Mouse (Mus musculus): Measurements from ENCODE around the gene Eng. TPM values are rescaled to one million over a fixed set of nuclear protein-coding genes. Genes with fewer than 3 reads are reported as not detected.

The Eng gene
- polyA plus RNA-seq, 1 experiment: 45.4 TPM

DNA sequence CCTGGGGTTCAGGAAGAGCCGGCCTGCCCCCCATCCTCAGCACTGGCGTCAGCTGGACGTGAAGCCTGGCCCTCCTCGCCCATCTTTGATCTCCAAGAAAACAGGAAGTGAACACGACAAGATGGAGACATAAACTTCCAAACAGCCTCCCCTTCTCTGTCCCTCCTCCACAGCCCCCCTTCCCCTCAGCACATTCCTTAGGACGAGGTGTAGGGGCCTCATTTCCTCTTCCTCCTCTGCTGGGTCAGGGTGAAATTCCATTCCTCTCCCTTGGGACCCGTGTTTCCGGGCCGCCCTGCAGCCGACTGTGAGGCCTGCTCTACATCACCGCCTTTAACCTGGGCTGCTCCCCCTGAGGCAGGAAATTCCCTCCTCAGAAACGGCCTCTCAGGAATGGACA, 9.4 kb downstream of the Eng start:
- H3K4me1 ChIP-seq (ENCODE audit: control insufficient read depth, insufficient read depth, low read length): peaks cover 5% of the 10 kb centered on the region; the same call in 1 of the 2 replicates
- H3K4me3 ChIP-seq (ENCODE audit: insufficient read depth, low read length): no peak overlapping the region
- H3K27ac ChIP-seq (ENCODE audit: insufficient read depth, low read depth, low read length): no peak overlapping the region
- no peak for TF ChIP-seq CTCF (IDR thresholded peaks at IDR 0.05; ENCODE audit: low read depth, low read length)
- TF ChIP-seq POLR2A (IDR thresholded peaks at IDR 0.05; ENCODE audit: borderline replicate concordance, low read depth, low read length): no peak

DNA sequence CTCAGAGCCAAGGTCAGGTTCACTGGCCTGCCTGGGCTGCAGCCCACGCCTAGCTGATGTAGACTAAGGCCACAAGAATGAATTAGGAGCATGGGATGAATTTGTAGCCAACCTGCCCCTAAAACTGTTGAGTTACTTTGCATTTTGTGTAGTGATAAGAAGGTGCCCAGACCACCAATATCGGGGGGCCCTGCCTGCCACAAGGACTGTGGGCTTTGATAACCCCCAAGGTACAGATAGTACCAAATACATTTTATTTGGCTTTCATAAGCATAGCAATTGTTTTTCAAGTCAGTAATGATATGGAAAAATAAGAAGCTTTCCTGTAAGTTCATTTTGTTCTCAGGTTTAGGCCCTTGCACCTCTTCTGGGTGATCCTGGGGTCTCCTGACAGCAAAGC, 12.5 kb downstream of the Eng start:
- no peak for TF ChIP-seq CTCF (IDR thresholded peaks at IDR 0.05; ENCODE audit: low read depth, low read length)
- no peak for TF ChIP-seq POLR2A (IDR thresholded peaks at IDR 0.05; ENCODE audit: borderline replicate concordance, low read depth, low read length)
- Histone ChIP-seq H3K4me1 (ENCODE audit: control insufficient read depth, insufficient read depth, low read length) (peaks cover 5% of the 10 kb centered on the region; the same call in 1 of the 2 replicates), H3K27ac (ENCODE audit: insufficient read depth, low read depth, low read length) (no peak overlapping the region), H3K4me3 (ENCODE audit: insufficient read depth, low read length) (no peak overlapping the region)

DNA sequence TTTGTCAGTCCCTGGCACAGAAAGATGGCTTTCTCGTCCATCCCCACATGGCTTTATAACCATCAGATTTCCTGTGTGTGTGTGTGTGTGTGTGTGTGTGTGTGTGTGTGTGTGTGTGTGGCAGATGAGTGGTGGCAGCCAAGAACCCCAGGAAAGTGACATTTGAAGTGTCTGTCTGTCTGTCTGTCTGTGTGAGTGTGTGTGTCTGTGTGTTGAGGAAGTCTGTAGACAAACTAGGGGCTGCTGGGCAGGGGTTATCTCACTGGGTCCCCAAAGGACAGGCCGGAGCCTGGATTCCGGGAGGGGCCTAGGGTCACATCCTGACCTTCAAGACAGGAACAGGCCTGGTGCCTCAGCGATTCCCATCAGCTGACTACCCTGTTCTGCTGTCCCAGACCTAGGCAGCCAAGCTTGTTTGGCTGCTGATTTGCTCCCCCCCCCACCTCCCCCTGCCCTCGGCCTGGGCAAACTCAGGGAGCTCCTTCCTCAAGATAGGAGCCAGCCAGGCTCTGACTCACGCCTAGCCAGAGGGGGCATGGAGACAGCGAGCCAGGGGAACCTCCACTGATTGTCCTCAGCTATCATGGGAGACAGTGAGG, 15.2 kb downstream of the Eng start:
- TF ChIP-seq POLR2A (IDR thresholded peaks at IDR 0.05; ENCODE audit: borderline replicate concordance, low read depth, low read length) (no peak), CTCF (IDR thresholded peaks at IDR 0.05; ENCODE audit: low read depth, low read length) (no peak)
- H3K4me1 ChIP-seq (ENCODE audit: control insufficient read depth, insufficient read depth, low read length): peaks cover 4% of the 10 kb centered on the region; the same call in 1 of the 2 replicates
- no peak overlapping the region for H3K4me3 ChIP-seq (ENCODE audit: insufficient read depth, low read length)
- no peak overlapping the region for H3K27ac ChIP-seq (ENCODE audit: insufficient read depth, low read depth, low read length)

DNA sequence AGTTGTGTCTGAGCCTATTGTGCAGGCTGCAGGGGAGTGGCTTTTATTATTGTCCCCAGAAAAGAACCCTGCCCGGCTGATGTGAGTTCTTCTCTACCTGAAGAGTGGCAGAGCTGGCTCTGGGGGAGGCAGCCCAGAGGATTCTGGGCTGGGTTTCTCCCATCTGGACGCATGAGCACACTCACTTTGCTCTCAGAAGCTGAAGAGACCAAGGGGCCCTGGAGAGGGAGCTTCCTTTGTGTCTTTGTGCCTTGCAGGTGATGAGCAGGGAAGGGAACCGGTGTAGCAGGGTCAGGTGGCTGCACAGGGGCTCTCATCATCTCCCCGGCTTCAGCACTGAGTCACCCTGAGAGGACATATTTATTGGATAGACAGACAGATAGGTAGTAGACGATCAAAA, 15.9 kb downstream of the Eng start:
- Histone ChIP-seq H3K27ac (ENCODE audit: insufficient read depth, low read depth, low read length) (no peak overlapping the region), H3K4me3 (ENCODE audit: insufficient read depth, low read length) (no peak overlapping the region), H3K4me1 (ENCODE audit: control insufficient read depth, insufficient read depth, low read length) (peaks cover 4% of the 10 kb centered on the region; the same call in 1 of the 2 replicates)
- no peak for TF ChIP-seq POLR2A (IDR thresholded peaks at IDR 0.05; ENCODE audit: borderline replicate concordance, low read depth, low read length)
- TF ChIP-seq CTCF (IDR thresholded peaks at IDR 0.05; ENCODE audit: low read depth, low read length): no peak

DNA sequence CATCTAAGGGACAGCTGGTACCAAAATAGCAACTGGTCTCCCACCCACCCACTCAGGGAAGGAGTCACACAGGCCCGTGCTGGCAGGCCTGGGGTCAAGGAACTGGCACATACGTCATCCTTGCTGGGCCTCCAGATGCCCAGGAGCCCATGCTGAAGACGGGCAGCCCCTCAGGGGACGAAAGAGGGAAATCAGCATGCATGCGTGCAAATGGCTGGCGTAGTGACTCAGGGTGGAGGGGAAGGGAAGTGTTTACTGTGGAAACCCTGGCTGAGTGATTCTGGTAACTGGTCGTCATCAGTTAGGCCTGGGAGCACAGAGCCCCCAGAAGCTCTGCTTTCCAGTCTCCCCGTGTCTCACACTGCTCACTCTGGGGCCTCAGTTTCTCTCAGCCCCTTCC, 18.9 kb downstream of the Eng start:
- Histone ChIP-seq H3K27ac (ENCODE audit: insufficient read depth, low read depth, low read length) (no peak overlapping the region), H3K4me1 (ENCODE audit: control insufficient read depth, insufficient read depth, low read length) (peaks cover 4% of the 10 kb centered on the region; the same call in 1 of the 2 replicates), H3K4me3 (ENCODE audit: insufficient read depth, low read length) (no peak overlapping the region)
- no peak for TF ChIP-seq CTCF (IDR thresholded peaks at IDR 0.05; ENCODE audit: low read depth, low read length)
- no peak for TF ChIP-seq POLR2A (IDR thresholded peaks at IDR 0.05; ENCODE audit: borderline replicate concordance, low read depth, low read length)

DNA sequence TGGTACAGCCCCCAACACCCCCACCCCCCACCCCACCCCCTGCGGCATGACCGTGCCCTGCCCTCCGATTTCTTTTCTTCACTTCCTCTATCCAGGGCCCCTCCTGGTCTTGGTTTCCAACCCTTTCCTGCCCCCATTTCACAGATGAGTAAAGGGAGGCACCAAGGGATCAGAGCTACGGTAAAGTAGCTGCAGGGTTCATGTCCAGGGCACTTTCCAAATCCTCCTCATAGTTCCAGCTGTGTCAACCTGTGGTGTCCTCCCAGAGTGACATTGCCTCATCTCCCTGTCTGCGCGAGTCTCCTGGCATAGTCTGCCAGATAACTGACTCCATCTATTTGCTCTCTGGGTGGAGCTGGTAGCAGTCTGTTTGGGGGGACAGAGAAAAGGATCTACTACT, 19.5 kb downstream of the Eng start:
- Histone ChIP-seq H3K4me1 (ENCODE audit: control insufficient read depth, insufficient read depth, low read length) (peaks cover 4% of the 10 kb centered on the region; the same call in 1 of the 2 replicates), H3K27ac (ENCODE audit: insufficient read depth, low read depth, low read length) (no peak overlapping the region), H3K4me3 (ENCODE audit: insufficient read depth, low read length) (no peak overlapping the region)
- TF ChIP-seq CTCF (IDR thresholded peaks at IDR 0.05; ENCODE audit: low read depth, low read length): no peak
- no peak for TF ChIP-seq POLR2A (IDR thresholded peaks at IDR 0.05; ENCODE audit: borderline replicate concordance, low read depth, low read length)

DNA sequence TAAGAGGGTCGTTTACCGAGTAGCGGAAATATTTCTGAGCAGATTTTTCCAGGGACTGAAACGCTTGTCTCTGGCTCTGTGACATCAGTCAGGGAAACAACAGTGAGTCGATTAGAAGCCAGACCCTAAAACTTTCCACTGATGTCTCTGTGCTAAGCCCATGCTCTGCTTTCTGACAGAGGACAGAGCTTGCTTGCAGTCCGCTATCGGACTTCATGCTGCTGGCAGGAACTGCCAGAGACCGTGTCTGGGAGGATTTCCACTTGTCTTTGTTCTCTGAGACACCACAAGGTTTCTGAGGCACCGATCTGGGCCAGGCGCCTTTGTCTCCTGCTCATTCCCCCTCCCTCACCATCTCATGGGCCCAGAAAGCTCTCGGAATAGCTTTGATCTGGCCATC, 21.4 kb downstream of the Eng start:
- no peak overlapping the region for H3K4me3 ChIP-seq (ENCODE audit: insufficient read depth, low read length)
- peaks cover 17% of the 10 kb centered on the region; the same call in 1 of the 2 replicates for H3K4me1 ChIP-seq (ENCODE audit: control insufficient read depth, insufficient read depth, low read length)
- no peak overlapping the region for H3K27ac ChIP-seq (ENCODE audit: insufficient read depth, low read depth, low read length)
- no peak for TF ChIP-seq CTCF (IDR thresholded peaks at IDR 0.05; ENCODE audit: low read depth, low read length)
- no peak for TF ChIP-seq POLR2A (IDR thresholded peaks at IDR 0.05; ENCODE audit: borderline replicate concordance, low read depth, low read length)

DNA sequence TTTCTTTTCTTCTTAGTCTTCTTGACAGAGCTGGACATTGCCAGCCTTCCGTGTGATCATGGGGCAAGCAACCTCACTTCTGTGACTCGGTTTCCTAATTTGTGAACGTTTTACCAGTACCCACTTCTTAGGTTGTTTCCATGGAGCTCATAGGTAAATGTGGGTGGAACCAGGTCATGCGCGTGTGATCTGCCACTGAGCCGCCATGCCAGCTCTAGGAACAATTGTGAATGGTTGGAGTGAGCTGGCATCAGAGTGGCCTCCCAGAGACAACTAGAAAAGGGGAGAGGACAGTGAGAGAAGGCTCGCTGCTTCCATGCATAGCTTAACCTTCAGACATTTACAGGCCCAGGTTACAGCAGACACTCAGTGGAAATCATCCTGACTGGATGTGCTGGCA, 21.8 kb downstream of the Eng start:
- no peak overlapping the region for H3K27ac ChIP-seq (ENCODE audit: insufficient read depth, low read depth, low read length)
- H3K4me1 ChIP-seq (ENCODE audit: control insufficient read depth, insufficient read depth, low read length): peaks cover 17% of the 10 kb centered on the region; the same call in 1 of the 2 replicates
- no peak overlapping the region for H3K4me3 ChIP-seq (ENCODE audit: insufficient read depth, low read length)
- TF ChIP-seq POLR2A (IDR thresholded peaks at IDR 0.05; ENCODE audit: borderline replicate concordance, low read depth, low read length) (no peak), CTCF (IDR thresholded peaks at IDR 0.05; ENCODE audit: low read depth, low read length) (no peak)

DNA sequence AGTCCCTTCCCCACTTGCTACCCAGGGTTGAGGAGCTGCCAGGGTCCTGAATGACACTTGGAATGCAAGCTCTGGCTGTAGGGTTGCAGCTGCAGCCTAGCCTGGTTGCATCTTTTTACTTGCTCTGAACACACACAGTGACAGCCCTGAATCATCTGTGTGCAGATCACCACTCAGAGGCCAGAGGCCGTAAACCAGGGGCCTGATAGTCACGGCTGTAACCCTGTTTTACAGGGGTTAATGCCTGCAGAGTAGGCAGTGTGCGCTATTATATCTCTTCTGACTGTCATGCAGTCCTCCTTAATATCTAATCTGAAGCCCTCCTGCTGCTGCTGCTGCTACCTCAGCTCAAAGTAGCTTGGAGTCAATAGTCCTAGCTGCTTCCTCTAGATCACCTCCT, 23.5 kb downstream of the Eng start:
- no peak overlapping the region for H3K4me3 ChIP-seq (ENCODE audit: insufficient read depth, low read length)
- no peak for TF ChIP-seq CTCF (IDR thresholded peaks at IDR 0.05; ENCODE audit: low read depth, low read length)
- H3K27ac ChIP-seq (ENCODE audit: insufficient read depth, low read depth, low read length): no peak overlapping the region
- peaks cover 17% of the 10 kb centered on the region; the same call in 1 of the 2 replicates for H3K4me1 ChIP-seq (ENCODE audit: control insufficient read depth, insufficient read depth, low read length)

DNA sequence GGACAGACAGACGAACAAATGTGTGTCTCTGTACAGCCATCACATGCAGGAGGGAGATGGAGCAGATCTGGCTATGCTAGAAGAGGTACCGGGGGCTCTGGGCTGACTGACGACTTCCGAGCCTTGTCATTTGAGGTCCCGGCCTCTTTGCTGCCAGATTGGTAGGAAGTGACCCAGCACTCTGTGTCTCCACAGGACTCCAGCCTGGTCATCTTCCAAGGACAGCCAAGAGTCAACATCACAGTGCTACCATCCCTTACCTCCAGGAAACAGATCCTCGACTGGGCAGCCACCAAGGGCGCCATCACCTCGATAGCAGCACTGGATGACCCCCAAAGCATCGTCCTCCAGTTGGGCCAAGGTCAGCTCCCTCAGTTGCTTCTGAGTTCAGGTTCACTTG, 24.8 kb downstream of the Eng start:
- TF ChIP-seq POLR2A (IDR thresholded peaks at IDR 0.05; ENCODE audit: borderline replicate concordance, low read depth, low read length): no peak
- TF ChIP-seq CTCF (IDR thresholded peaks at IDR 0.05; ENCODE audit: low read depth, low read length): no peak
- Histone ChIP-seq H3K27ac (ENCODE audit: insufficient read depth, low read depth, low read length) (no peak overlapping the region), H3K4me3 (ENCODE audit: insufficient read depth, low read length) (no peak overlapping the region), H3K4me1 (ENCODE audit: control insufficient read depth, insufficient read depth, low read length) (peaks cover 14% of the 10 kb centered on the region; the same call in 1 of the 2 replicates)
